Mouse (Mus musculus) erythroid progenitor cell, adult 5-6 weeks (primary cell): Measurements from ENCODE around the gene Rbpj. TPM values are rescaled to one million over a fixed set of nuclear protein-coding genes. Genes with fewer than 3 reads are reported as not detected.

ENCODE experiments used
- ATAC-seq: replicated peaks from 2 replicates; pipeline ENCODE4 v1.8.0; 2016; ENCODE audit warnings: moderate number of reproducible peaks, mild to moderate bottlenecking, moderate TSS enrichment, inconsistent platforms; ENCODE audit not compliant: poor library complexity, low FRiP score, severe bottlenecking
- total RNA-seq, 2 experiments: library from RNA; stranded (forward) in 1 of 2; stranded (reverse) in 1 of 2; fragments of 150-400 nt in 1 of 2; fragments of 186-747, 209-891 nt in 1 of 2; gene quantifications; 2 replicates each; pipeline versions ENCODE4 v1.2.3 to v1.2.4; 2015 to 2017; ENCODE audit warnings: low replicate concordance in 2 of 2

The Rbpj gene
- total RNA-seq (2015; ENCODE audit: low replicate concordance) = 23.1 and 28.5 TPM in 2 replicates
- 9.0 and 25.9 TPM in 2 replicates for total RNA-seq (2017; ENCODE audit: low replicate concordance)

DNA sequence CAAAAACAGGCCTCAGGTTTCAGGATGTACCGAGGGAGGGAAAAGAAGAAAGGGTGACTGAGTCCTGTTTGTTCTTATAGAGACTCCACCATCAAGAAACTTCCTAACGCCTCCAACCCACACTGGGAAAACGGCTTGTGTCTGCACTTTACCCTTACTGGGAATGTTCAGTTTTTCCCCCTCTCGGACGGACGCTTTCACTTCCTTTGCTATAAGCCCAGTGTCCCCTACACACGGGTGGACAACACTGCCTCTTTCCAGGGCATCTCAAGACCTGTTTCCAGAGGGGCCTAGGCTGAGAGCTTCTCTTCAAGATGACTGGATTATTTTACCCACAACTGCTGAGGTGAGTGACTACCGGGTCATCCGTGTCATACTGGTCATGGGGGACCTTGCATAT is at the start of gene Rbpj:
TSS of gene Rbpj (plus strand) at position 270 of the 400 bp plus-strand sequence.
- no peak for ATAC-seq

DNA sequence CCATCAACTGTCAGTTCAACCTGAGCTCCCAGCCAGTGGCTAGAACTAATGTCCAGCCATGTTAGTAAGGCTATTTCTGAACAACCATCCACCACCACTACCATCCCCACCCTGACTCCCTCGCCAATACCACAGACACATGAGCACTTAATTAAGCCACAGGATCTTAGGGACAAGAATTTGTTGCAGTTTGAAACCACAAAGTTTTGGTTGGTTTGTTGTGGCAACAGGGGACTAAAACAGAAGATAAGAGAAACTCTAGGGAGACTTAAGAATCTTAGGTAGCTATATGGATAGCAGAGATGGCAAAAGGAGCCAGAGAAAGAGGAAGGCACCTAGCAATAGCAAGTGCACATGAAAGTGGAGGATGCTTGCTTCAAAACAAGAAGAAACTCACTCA is 45.2 kb upstream of the Rbpj start:
- ATAC-seq = no peak

GRCm38 (mm10) chr5:53421291-53421690 is 44.7 kb upstream of the Rbpj start:
- no peak for ATAC-seq

GRCm38 (mm10) chr5:53427411-53427810 is 38.5 kb upstream of the Rbpj start:
- no peak for ATAC-seq

- ATAC-seq = no peak
Observed at GRCm38 (mm10) chr5:53429683-53430477, 36.1 kb upstream of the Rbpj start.

GRCm38 (mm10) chr5:53432451-53432850 is 33.5 kb upstream of the Rbpj start:
- no peak for ATAC-seq

GRCm38 (mm10) chr5:53436905-53437632 is 28.9 kb upstream of the Rbpj start:
- ATAC-seq = no peak

- no peak for ATAC-seq
Observed at GRCm38 (mm10) chr5:53437767-53438166, 28.2 kb upstream of the Rbpj start.

DNA sequence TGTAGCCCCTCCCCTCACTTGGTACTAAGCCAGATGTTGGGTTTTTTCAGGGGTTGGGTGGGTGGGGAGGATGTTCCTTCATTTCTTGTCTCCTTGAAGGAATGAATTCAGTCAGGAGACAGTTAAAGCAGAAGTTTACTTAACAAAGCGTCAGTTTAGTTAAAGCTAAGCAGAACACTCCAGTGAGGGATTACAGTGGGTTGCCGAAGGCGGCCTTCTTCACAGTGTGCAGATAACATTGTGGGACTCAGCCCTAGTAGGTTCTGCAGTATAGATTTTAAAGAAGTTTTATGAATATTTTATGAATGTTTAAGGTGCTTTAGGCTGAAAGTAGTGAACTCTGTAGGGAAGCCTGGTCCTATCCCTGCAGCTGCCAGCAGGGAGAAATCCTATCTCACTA is 27.7 kb upstream of the Rbpj start:
- no peak for ATAC-seq

GRCm38 (mm10) chr5:53439655-53440054 is 26.3 kb upstream of the Rbpj start:
- no peak for ATAC-seq

- no peak for ATAC-seq
Observed at GRCm38 (mm10) chr5:53444030-53444429, 21.9 kb upstream of the Rbpj start.

DNA sequence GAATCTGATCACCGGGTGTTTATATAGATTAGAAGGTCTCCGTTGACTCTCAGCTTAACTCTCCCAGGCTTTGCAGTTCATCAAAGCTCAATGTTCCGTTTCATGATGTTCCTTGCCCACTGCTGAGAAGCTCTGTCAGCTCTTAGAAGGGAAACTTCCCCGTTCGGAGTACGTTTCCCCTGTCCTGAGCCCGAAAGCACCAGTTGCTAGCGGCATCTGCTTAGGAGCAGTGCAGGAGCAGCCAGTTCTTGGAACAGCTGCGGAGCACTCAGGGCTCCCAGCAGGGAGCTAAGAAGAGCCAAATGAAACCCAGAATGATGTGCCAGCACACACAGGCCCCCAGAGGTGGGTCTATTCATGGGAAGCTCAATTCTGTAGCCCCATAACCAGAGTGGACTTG is 15.0 kb upstream of the Rbpj start:
- no peak for ATAC-seq

DNA sequence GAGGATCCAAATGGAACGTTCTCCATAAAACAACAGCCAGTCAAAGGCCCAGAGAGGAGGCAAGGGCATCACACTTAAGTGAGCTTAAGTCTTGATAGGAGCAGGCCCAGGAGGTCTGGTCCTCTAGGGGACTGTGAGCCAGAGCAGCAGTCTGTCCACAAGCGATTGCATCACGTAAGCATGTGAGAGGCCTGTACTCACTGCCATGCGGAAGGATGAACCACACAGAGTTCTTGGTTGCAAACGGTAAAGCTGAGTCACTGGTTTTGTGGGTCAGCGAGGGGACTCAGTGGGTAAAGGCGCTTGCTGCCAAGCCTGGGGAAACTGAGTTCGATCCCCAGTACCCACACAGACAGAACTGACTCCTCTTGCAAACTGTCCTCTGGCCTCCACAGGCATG is 14.1 kb upstream of the Rbpj start:
- ATAC-seq = no peak

DNA sequence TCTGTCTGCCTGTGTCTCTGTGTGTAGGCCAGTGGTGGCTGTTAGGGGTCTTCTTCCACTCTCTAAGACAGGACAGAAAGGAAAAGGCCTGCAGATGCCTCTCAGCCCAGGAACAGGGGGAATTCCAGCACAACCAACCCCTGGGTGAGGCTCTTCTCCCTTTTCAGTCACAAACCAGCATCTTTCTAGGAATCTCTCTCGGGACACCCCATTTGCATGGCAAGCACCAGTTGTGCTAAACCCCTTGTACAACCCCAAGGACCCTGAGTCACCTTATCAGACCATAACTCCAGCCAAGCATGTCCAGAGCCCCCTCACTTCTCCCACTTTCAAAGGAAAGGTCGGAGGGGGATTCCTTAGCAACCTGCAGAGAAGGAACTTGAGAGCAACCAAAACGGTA is 13.0 kb upstream of the Rbpj start:
- ATAC-seq = no peak

DNA sequence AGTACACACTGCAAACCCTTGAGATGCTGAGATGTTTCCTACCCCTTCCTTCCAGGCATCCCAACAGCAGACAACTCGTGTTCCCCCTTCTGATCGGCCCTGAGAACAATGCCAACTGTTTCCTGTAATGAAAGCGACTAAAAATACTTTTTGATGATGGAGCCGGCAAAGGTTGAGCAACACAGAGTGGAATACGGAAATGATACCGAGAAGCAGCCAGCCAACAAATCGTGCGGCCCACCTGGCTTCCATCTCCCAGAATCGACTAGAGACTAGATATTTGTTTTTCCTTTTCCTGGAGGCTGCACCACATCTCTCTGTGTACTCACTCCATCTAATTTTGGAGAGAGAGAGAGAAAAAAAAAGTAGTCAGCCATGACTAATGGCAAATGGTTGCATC is 11.2 kb upstream of the Rbpj start:
- ATAC-seq = no peak

DNA sequence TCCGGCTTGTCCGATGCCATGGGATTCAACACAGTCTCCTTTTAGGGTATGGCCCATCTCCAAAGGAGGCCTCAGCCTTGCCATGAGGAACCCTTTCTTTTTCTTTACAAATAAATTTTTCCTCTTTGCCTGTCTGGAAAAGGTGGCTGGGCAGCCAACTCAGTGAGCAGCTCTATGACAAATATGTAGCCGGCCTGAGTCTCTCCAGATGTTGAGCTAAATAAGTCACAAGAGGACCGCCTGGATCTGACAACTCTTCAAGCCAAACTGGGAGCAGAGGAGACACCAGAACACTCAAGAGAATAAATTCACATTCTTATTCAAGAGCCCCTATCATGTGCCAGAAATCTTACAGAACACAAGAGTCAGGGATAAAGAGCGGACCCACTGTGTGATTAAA is 10.5 kb upstream of the Rbpj start:
- ATAC-seq = no peak

DNA sequence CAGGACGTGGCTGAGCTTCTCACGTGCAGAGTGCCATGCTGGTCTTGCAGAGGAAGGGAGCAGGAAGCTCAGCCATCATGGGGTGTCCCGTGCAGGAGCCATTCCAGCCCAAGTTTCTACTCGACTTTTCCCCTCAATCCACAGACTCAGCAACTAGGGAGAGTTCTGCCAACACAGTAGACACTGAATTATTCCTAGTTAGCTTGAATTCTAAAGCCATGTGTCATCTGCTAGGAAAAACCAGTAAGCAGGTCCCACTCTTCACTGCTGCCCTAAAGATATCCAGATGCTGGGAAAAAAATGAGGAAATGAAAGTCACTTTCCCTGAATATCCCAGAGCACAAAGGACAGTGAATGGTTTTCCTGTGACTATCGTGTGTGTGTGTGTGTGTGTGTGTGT is 5.8 kb upstream of the Rbpj start:
- no peak for ATAC-seq

DNA sequence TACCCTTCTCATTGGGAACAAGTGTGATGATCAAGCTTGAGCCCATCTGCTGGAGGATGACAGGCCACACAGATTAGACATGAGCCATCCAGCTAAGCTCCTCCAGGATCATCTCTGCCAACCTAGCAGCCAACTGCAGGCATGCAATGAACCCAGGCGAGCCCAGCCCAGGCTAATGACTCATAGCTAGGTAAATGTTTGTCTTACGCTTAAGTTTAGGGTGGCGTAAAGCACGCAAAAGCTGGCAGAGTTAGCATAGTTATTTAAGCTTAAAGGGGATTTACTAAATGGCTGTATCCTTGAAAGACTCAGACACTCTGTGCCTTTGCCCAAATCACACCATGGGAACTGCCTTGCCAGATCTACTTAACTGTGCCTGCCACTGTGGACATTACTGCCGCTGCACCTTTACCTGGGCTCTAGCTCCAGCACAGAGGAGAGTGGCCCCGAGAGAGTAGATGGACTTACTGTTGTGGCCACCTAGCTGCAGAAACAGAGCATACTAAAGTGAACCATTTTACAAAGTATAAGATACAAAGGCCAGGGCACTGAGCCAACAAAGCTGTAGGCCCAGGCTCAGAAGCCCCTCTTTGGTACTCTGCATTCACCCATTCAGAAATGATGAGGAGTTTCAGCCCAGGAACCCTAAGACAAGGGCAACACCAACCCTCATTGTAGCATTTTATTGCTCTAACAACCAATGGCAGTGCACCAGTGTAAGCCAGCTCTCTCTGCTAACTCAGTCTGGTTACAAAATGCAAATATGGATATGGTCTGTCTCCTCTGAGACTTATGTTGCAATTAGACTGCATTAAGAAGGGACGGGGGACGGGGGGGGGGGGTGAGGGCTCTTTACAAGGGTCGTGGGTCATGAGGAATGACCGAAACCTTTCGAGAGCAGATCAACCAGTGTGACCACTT is 2.6 kb upstream of the Rbpj start:
- no peak for ATAC-seq

DNA sequence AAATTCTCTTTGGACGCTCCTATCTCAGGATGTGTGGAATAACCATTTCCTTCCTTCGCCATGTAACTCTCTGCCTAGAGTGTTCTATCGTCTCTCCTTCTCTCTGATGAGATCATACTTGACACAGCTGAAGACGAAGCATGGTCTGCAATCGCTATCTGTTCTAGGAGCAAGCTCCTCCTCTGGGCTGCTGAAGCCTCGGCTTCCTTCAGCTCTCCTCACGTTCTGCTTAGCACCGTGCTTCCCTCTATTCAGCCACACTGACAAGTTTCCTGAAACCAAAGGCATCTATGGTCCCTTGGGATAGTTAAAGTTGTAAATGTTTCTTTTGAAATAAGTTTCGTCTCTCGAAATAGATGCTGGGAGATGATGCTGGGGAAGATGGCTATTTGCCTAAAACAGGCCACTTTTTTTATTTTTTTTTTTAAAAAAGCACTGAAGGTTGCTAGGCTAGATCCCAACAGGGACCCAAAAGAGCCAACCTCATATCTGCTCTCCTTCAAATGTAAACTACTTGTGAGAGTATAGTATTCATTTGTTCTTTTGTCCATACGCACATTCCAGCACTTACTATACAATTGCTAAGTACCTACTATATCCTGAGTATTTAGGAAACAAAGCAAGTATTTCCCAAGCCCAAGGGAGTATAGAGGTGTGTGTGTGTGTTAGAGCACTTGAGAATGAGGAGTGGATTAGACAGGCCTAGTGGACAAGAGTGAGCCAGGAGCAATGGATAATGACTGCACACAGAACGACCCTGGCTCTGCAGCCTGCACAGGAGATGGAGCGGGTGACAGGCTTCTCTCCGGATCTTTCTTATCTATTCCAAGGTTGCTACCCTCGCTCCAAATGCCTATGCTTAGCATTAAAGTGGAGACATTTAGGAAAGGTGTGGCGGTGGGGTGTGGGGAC is 726 bp downstream of the Rbpj start:
- ATAC-seq = no peak
